Mouse (Mus musculus): ENCODE results near the gene Mepe. TPM values are rescaled to one million over a fixed set of nuclear protein-coding genes. Genes with fewer than 3 reads are reported as not detected.

Gene Mepe
- polyA plus RNA-seq, 1 experiment from 2014 or later, result not detected

- no peak overlapping the region for H3K27ac ChIP-seq (ENCODE audit: low read depth, low read length)
- H3K9ac ChIP-seq (ENCODE audit: low read depth, low read length), result no peak overlapping the region
- H3K4me3 ChIP-seq (ENCODE audit: low read depth, low read length), result no peak overlapping the region
- H3K36me3 ChIP-seq (ENCODE audit: control insufficient read depth, insufficient read depth, low read length), result no peaks in the 10 kb centered on the region
- H3K4me2 ChIP-seq, result no peak overlapping the region
- H3K9me3 ChIP-seq (ENCODE audit: control insufficient read depth, low read length), result no peaks in the 10 kb centered on the region
- H3K4me1 ChIP-seq (replicated peaks; ENCODE audit: control insufficient read depth, insufficient read depth, low read length), result no peaks in the 10 kb centered on the region
- ATAC-seq (replicated peaks; ENCODE audit: low FRiP score), result no peak
- DNase-seq (ENCODE audit: low spot score), result no peak
- H3K27me3 ChIP-seq (replicated peaks; ENCODE audit: control insufficient read depth, insufficient read depth, low read length), result no peaks in the 10 kb centered on the region
- WGBS, result 80% methylated on average over 4 of the region's 4 CpGs
These were observed 15.3 kb downstream of the Mepe start for GRCm38 (mm10) chr5:104340513-104340829.

DNA sequence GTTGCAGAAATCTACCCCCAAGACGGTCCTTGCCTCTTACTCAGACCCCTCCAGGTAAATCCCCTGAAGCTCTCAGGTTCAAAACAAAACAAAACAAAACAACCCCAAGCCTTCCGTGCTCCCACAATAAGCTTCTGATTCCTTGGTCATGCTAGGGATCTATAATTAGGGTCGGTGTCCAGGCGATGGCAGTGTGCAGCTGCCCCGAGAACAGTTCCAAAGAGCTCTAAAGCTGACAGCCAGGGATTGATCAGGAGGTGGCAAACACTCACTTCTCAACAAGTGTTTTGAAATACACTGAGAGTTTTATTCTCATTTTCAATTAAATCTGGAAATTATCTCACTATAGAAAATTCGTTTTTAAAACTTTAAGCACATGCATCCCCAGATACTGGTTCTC, 17.8 kb downstream of the Mepe start:
- Histone ChIP-seq H3K36me3 (ENCODE audit: control insufficient read depth, insufficient read depth, low read length) (no peaks in the 10 kb centered on the region), H3K27ac (ENCODE audit: low read depth, low read length) (no peak overlapping the region), H3K9ac (ENCODE audit: low read depth, low read length) (no peak overlapping the region), H3K4me2 (no peak overlapping the region), H3K9me3 (ENCODE audit: control insufficient read depth, low read length) (no peaks in the 10 kb centered on the region), H3K4me1 (replicated peaks; ENCODE audit: control insufficient read depth, insufficient read depth, low read length) (no peaks in the 10 kb centered on the region), H3K27me3 (replicated peaks; ENCODE audit: control insufficient read depth, insufficient read depth, low read length) (no peaks in the 10 kb centered on the region), H3K4me3 (ENCODE audit: low read depth, low read length) (no peak overlapping the region)
- WGBS, result 45% methylated on average over 6 of the region's 6 CpGs
- no peak for DNase-seq (ENCODE audit: low spot score)
- ATAC-seq (replicated peaks; ENCODE audit: low FRiP score), result no peak

DNA sequence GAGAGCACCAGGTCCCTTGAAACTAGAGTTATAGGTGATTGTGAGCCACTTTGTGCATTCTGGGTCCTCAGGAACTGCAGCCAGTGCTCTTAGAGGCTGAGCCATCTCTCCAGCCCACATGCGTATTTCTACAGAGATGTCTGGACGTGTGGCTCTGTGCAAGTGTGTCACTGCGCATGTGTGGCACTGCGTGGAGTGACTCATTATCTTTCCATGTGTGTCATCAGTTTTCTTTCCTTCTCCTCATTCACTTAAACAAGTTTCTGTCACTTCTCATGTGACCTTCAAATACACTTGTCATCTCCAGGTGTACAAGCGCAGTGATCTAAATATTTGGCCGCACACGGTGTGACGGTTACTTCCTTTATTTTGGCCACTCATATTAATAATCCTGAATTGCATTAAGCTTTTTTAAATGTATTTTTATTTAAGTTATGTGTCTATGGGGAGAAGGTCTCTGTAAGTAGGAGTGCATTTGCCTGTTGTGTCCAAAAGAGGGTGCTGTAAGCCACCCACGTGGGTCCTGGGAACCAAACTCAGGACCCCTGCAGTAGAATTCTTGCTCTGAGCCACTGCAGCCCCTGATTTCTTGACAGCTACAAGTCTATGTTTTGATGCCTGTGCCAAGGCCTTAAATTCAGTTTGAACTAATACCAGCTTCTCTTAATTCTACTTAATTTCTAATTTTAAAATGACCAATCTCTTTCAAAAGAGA, 19.6 kb downstream of the Mepe start:
- no peak overlapping the region for H3K4me3 ChIP-seq (ENCODE audit: low read depth, low read length)
- H3K9me3 ChIP-seq (ENCODE audit: control insufficient read depth, low read length), result no peaks in the 10 kb centered on the region
- no peak for DNase-seq (ENCODE audit: low spot score)
- H3K36me3 ChIP-seq (ENCODE audit: control insufficient read depth, insufficient read depth, low read length), result no peaks in the 10 kb centered on the region
- H3K27ac ChIP-seq (ENCODE audit: low read depth, low read length), result no peak overlapping the region
- H3K27me3 ChIP-seq (replicated peaks; ENCODE audit: control insufficient read depth, insufficient read depth, low read length), result no peaks in the 10 kb centered on the region
- no peak overlapping the region for H3K4me2 ChIP-seq
- whole genome bisulfite sequencing, result 64% methylated on average over 9 of the region's 9 CpGs
- H3K4me1 ChIP-seq (replicated peaks; ENCODE audit: control insufficient read depth, insufficient read depth, low read length), result no peaks in the 10 kb centered on the region
- H3K9ac ChIP-seq (ENCODE audit: low read depth, low read length), result no peak overlapping the region
- ATAC-seq (replicated peaks; ENCODE audit: low FRiP score), result no peak

DNA sequence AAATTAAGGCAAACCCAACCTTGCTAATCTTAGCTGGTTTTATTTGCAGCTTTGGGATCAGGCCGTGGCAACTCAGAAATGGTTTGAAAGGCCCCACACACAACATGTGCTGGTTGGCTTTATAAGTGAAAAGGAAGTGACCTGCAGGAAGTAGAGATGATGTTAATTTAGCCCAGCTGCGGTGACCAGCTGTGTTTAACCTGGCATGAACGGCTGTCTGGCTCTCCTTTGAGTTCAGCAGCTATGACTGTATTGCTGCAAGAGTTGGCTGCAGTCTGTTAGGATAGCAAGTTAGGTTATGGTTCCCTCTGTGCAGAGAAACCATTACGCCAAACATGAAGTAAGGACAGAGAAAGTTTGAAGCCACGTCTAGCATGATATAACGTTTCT, 20.1 kb downstream of the Mepe start:
- Histone ChIP-seq H3K27me3 (replicated peaks; ENCODE audit: control insufficient read depth, insufficient read depth, low read length) (no peaks in the 10 kb centered on the region), H3K27ac (ENCODE audit: low read depth, low read length) (no peak overlapping the region), H3K4me1 (replicated peaks; ENCODE audit: control insufficient read depth, insufficient read depth, low read length) (no peaks in the 10 kb centered on the region), H3K9ac (ENCODE audit: low read depth, low read length) (no peak overlapping the region), H3K4me3 (ENCODE audit: low read depth, low read length) (no peak overlapping the region), H3K36me3 (ENCODE audit: control insufficient read depth, insufficient read depth, low read length) (no peaks in the 10 kb centered on the region), H3K9me3 (ENCODE audit: control insufficient read depth, low read length) (no peaks in the 10 kb centered on the region), H3K4me2 (no peak overlapping the region)
- no peak for ATAC-seq (replicated peaks; ENCODE audit: low FRiP score)
- 78% methylated on average over 6 of the region's 6 CpGs for WGBS
- DNase-seq (ENCODE audit: low spot score), result no peak

GRCm38 (mm10) chr5:104351041-104351440, 25.9 kb downstream of the Mepe start:
- Histone ChIP-seq H3K4me1 (replicated peaks; ENCODE audit: control insufficient read depth, insufficient read depth, low read length) (no peaks in the 10 kb centered on the region), H3K27ac (ENCODE audit: low read depth, low read length) (no peak overlapping the region), H3K9ac (ENCODE audit: low read depth, low read length) (no peak overlapping the region), H3K9me3 (ENCODE audit: control insufficient read depth, low read length) (no peaks in the 10 kb centered on the region), H3K4me3 (ENCODE audit: low read depth, low read length) (no peak overlapping the region), H3K27me3 (replicated peaks; ENCODE audit: control insufficient read depth, insufficient read depth, low read length) (no peaks in the 10 kb centered on the region), H3K4me2 (no peak overlapping the region), H3K36me3 (ENCODE audit: control insufficient read depth, insufficient read depth, low read length) (no peaks in the 10 kb centered on the region)
- DNase-seq (ENCODE audit: low spot score) (no peak), ATAC-seq (replicated peaks; ENCODE audit: low FRiP score) (no peak)
- WGBS, result 79% methylated on average over 1 of the region's 1 CpGs

- ATAC-seq (replicated peaks; ENCODE audit: low FRiP score), result no peak
- H3K4me1 ChIP-seq (replicated peaks; ENCODE audit: control insufficient read depth, insufficient read depth, low read length), result no peaks in the 10 kb centered on the region
- no peak overlapping the region for H3K4me3 ChIP-seq (ENCODE audit: low read depth, low read length)
- H3K27me3 ChIP-seq (replicated peaks; ENCODE audit: control insufficient read depth, insufficient read depth, low read length), result no peaks in the 10 kb centered on the region
- no peak overlapping the region for H3K9ac ChIP-seq (ENCODE audit: low read depth, low read length)
- no peaks in the 10 kb centered on the region for H3K9me3 ChIP-seq (ENCODE audit: control insufficient read depth, low read length)
- H3K27ac ChIP-seq (ENCODE audit: low read depth, low read length), result no peak overlapping the region
- no peaks in the 10 kb centered on the region for H3K36me3 ChIP-seq (ENCODE audit: control insufficient read depth, insufficient read depth, low read length)
- 57% methylated on average over 5 of the region's 5 CpGs for WGBS
- DNase-seq (ENCODE audit: low spot score), result no peak
- no peak overlapping the region for H3K4me2 ChIP-seq
These were observed 26.7 kb downstream of the Mepe start for GRCm38 (mm10) chr5:104351874-104352273.

GRCm38 (mm10) chr5:104357575-104357974, 32.4 kb downstream of the Mepe start:
- no peaks in the 10 kb centered on the region for H3K4me1 ChIP-seq (replicated peaks; ENCODE audit: control insufficient read depth, insufficient read depth, low read length)
- no peak overlapping the region for H3K4me3 ChIP-seq (ENCODE audit: low read depth, low read length)
- no peaks in the 10 kb centered on the region for H3K27me3 ChIP-seq (replicated peaks; ENCODE audit: control insufficient read depth, insufficient read depth, low read length)
- no peak for DNase-seq (ENCODE audit: low spot score)
- H3K4me2 ChIP-seq, result no peak overlapping the region
- H3K27ac ChIP-seq (ENCODE audit: low read depth, low read length), result no peak overlapping the region
- no peak overlapping the region for H3K9ac ChIP-seq (ENCODE audit: low read depth, low read length)
- WGBS, result 73% methylated on average over 5 of the region's 5 CpGs
- ATAC-seq (replicated peaks; ENCODE audit: low FRiP score), result no peak
- H3K9me3 ChIP-seq (ENCODE audit: control insufficient read depth, low read length), result no peaks in the 10 kb centered on the region
- H3K36me3 ChIP-seq (ENCODE audit: control insufficient read depth, insufficient read depth, low read length), result no peaks in the 10 kb centered on the region

- DNase-seq (ENCODE audit: low spot score) (no peak), ATAC-seq (replicated peaks; ENCODE audit: low FRiP score) (no peak)
- no peaks in the 10 kb centered on the region for H3K4me1 ChIP-seq (replicated peaks; ENCODE audit: control insufficient read depth, insufficient read depth, low read length)
- H3K9me3 ChIP-seq (ENCODE audit: control insufficient read depth, low read length), result no peaks in the 10 kb centered on the region
- H3K27ac ChIP-seq (ENCODE audit: low read depth, low read length), result no peak overlapping the region
- WGBS, result 62% methylated on average over 7 of the region's 7 CpGs
- H3K9ac ChIP-seq (ENCODE audit: low read depth, low read length), result no peak overlapping the region
- H3K36me3 ChIP-seq (ENCODE audit: control insufficient read depth, insufficient read depth, low read length), result no peaks in the 10 kb centered on the region
- H3K27me3 ChIP-seq (replicated peaks; ENCODE audit: control insufficient read depth, insufficient read depth, low read length), result no peaks in the 10 kb centered on the region
- no peak overlapping the region for H3K4me3 ChIP-seq (ENCODE audit: low read depth, low read length)
- H3K4me2 ChIP-seq, result no peak overlapping the region
These were observed 33.5 kb downstream of the Mepe start for GRCm38 (mm10) chr5:104358592-104358991.

DNA sequence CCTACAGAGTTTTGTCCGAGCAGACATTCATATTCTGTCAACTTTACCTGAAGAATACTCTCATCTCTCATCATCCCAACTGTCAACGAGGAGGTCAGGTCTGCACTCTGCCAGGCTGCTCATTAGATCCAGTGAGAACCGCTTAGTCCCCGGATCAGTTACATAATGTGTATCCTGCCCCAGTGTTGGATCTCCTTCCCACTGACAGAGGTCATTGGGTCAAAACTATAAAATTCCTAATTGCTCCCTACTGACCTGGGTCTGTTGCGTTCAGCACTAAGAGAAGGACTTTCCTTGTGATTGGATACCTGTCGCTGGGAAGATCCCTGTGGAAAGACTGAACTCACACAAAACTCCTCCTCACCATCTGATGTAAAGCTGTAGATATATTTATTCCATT, 34.1 kb downstream of the Mepe start:
- H3K27ac ChIP-seq (ENCODE audit: low read depth, low read length), result no peak overlapping the region
- no peaks in the 10 kb centered on the region for H3K36me3 ChIP-seq (ENCODE audit: control insufficient read depth, insufficient read depth, low read length)
- no peaks in the 10 kb centered on the region for H3K4me1 ChIP-seq (replicated peaks; ENCODE audit: control insufficient read depth, insufficient read depth, low read length)
- no peak overlapping the region for H3K9ac ChIP-seq (ENCODE audit: low read depth, low read length)
- no peaks in the 10 kb centered on the region for H3K9me3 ChIP-seq (ENCODE audit: control insufficient read depth, low read length)
- DNase-seq (ENCODE audit: low spot score) (no peak), ATAC-seq (replicated peaks; ENCODE audit: low FRiP score) (no peak)
- WGBS, result 73% methylated on average over 6 of the region's 6 CpGs
- no peak overlapping the region for H3K4me3 ChIP-seq (ENCODE audit: low read depth, low read length)
- no peak overlapping the region for H3K4me2 ChIP-seq
- H3K27me3 ChIP-seq (replicated peaks; ENCODE audit: control insufficient read depth, insufficient read depth, low read length), result no peaks in the 10 kb centered on the region

Data from liver, embryonic 11.5 days (tissue).